Mouse (Mus musculus) adrenal gland, postnatal 0 days (tissue): ENCODE measurements around the gene Klra10. TPM values are rescaled to one million over a fixed set of nuclear protein-coding genes. Genes with fewer than 3 reads are reported as not detected.

Experiments used
- polyA plus RNA-seq: library from polyadenylated mRNA; unstranded; fragments of >200 nt; fragmentation: Nextera tagmentation; extraction: Ambion mirVana; gene quantifications from 2 replicates; pipeline ENCODE4 v1.2.1, GENCODE M21; 2015

Gene Klra10
- polyA plus RNA-seq = not detected in 2 replicates

DNA sequence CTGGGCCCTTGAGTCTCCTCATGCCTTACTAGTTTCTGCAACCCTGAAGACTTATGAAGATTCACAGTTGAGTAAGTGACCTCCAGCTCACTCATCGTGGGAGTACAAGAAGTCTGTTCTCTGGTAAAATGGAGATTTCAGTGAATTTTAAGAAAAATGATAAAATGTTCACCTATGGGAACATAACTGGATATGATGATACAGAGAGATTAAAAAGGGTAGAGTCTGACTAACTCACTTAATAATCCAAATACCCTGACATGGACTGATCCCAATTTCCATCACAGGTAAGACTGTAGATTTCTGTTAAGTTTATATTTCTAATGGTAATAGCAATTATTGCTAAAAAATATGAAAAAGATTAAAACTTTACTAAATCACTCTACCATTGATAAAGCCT lies at the start of gene Klra10:
TSS of gene Klra10 (minus strand) at position 101 of the 400 bp plus-strand sequence.

DNA sequence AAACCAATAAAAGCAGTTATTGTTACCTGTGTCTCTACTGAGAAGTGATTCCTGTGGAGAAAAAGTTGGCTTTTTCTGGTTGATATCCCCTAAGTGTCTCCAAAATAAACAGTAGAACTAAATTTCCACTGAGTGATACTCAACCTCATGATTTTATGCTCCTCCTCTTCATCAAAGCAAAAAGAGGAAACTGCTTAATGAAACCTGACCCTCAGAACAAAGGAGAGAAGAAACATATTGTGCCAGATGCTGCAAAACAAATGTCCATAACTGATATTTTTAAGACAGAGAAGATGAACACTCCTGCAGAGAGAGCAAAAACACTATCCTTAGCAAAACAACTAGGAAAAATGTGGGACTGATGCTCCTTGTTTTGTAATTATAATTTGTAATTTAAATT lies 48.5 kb downstream of the Klra10 start, which contains the start of gene Klra7:
TSS of gene Klra7 (minus strand) at position 101 of the 400 bp plus-strand sequence.

Other genes with a start within 250 kb of the Klra10 start
- not detected in 2 replicates for gene Klra4, start 214.7 kb downstream of the Klra10 start, polyA plus RNA-seq
- gene Klra8, start 152.0 kb downstream of the Klra10 start, polyA plus RNA-seq = not detected in 2 replicates
- not detected in 2 replicates for gene Klra9, start 88.8 kb downstream of the Klra10 start, polyA plus RNA-seq
- not detected in 2 replicates for gene Klra7, start 48.6 kb downstream of the Klra10 start, polyA plus RNA-seq
- not detected in 2 replicates for gene Klra3, start 55.6 kb upstream of the Klra10 start, polyA plus RNA-seq
- gene Klra1, start 104.9 kb upstream of the Klra10 start, polyA plus RNA-seq = not detected in 2 replicates